Mouse (Mus musculus) testis, adult 2 months (tissue): ENCODE results near the gene Gm26602.

Experiments used
- CTCF ChIP-seq: fragments of 200-500 bp; IDR thresholded peaks from 2 replicates; pipeline ENCODE4 v1.5.1; 2012; ENCODE audit warnings: low read depth, mild to moderate bottlenecking, inconsistent platforms, low read length, moderate library complexity; ENCODE audit not compliant: control insufficient read depth, insufficient read depth, insufficient replicate concordance
- POLR2A ChIP-seq: fragments of 200-500 bp; IDR thresholded peaks from 2 replicates; pipeline ENCODE4 v1.6.1; 2012; ENCODE audit warnings: low read depth, mild to moderate bottlenecking, inconsistent platforms, low read length, moderate library complexity; ENCODE audit not compliant: control insufficient read depth

DNA sequence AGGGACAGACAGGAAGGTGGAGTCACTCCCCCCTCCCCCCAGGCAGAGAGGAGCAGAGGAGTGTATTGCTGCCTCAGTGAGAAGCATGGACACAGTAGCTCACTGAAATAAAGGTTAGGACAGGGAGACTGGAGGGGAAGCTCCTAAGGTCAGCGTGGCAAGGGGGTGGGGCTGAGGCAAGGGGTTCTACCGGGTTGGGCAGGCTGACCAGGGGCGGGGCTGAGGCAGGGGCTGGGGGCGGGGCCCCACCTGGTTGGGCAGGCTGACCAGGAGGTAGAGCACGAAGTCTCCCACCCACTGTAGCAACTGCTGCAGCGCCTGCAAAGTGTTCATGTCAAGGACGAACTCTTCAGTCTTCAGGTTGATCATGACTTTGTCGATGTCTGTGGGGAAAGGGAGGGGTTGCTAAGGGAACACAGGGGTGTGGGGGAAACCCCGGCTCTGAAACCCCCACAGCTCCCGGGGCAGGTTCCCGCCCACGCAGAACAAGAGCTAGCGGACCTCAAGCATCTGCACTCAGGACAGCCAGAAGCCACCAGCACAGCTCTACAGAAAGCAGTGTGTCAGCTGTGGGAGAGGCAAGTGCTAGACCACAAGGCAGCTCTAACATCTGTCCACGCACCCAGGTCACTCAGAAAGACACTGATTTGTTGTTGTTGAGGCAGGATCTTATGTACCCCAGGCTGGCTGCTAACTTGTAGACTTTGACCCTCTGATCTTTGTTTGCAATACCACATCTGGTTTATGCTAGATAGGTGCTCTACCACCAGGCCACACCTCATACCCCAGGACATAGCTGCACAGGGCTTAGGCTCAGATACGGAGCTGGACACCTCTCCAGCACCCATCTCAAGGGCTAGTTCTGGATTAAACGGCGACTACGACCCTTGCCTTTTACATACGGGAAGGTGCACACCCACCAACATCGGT, 13.1 kb upstream of the Gm26602 start:
- TF ChIP-seq CTCF (no peak), POLR2A (no peak)
